Mouse (Mus musculus): Measurements from ENCODE around the gene Taar2. TPM values are rescaled to one million over a fixed set of nuclear protein-coding genes. Genes with fewer than 3 reads are reported as not detected.

Gene Taar2
- total and polyA plus RNA-seq, 3 experiments: not detected

GRCm38 (mm10) chr10:23970656-23971165 is 32.3 kb downstream of the Taar2 start, which contains the start of gene Taar5:
Gene Taar5 (plus strand): TSS chr10:23970706.
- TF ChIP-seq GABPA (IDR thresholded peaks at IDR 0.05; ENCODE audit: insufficient replicate concordance, low read depth, low read length) (no peak), IRF4 (IDR thresholded peaks at IDR 0.05; ENCODE audit: low read depth, low read length) (no peak), PAX5 (IDR thresholded peaks at IDR 0.05; ENCODE audit: low read length) (no peak), KAT2A (IDR thresholded peaks at IDR 0.05; ENCODE audit: insufficient replicate concordance, low read length) (no peak), CHD1 (IDR thresholded peaks at IDR 0.05; ENCODE audit: low read depth, low read length) (no peak), CHD2 (IDR thresholded peaks at IDR 0.05; ENCODE audit: low read length) (no peak), TCF12 (IDR thresholded peaks at IDR 0.05; ENCODE audit: low read depth, low read length) (no peak), MAX (IDR thresholded peaks at IDR 0.05; ENCODE audit: low read length) (no peak), JUND (conservative IDR thresholded peaks at IDR 0.05; ENCODE audit: low read depth, low read length) (no peak), CTCF (conservative IDR thresholded peaks at IDR 0.05 in 1 of 2, IDR thresholded peaks at IDR 0.05 in 1 of 2; ENCODE audit: low read depth in 2 of 2, low read length in 2 of 2) (no peak), UBTF (IDR thresholded peaks at IDR 0.05; ENCODE audit: low read depth, low read length) (no peak)
- in situ Hi-C loops (cut with MboI; ENCODE audit: low pct_ligation_motif_present, low pct_unique_long_range_greater_than_20kb, low sequenced_read_pairs) (loop anchor here (25.0 kb wide), 1 partner anchor 342 kb away; no protein-coding TSS in a partner anchor), dilution Hi-C loops (cut with MboI; ENCODE audit: extremely low pct_ligation_motif_present, extremely low pct_unique_long_range_greater_than_20kb, low sequenced_read_pairs) (no loop called here)
- Histone ChIP-seq H3K27me3 (replicated peaks) (no peaks in the 10 kb centered on the region), H3K9me3 (replicated peaks; ENCODE audit: low read length) (no peaks in the 10 kb centered on the region), H3K4me3 (replicated peaks in 1 of 3; ENCODE audit: low read depth in 2 of 3, low read length in 2 of 3, poor library complexity in 1 of 3) (no peak within 1 kb of the TSS), H3K4me2 (ENCODE audit: insufficient read depth, low read depth, poor library complexity, severe bottlenecking) (no peak within 1 kb of the TSS), H3K4me1 (ENCODE audit: control insufficient read depth in 1 of 2, insufficient read depth in 2 of 2) (no peaks in the 10 kb centered on the region), H3K27ac (ENCODE audit: insufficient read depth, low read depth) (no peak within 1 kb of the TSS), H3K9ac (ENCODE audit: insufficient read depth, low read depth) (no peak within 1 kb of the TSS), H3K79me2 (replicated peaks; ENCODE audit: control insufficient read depth, extremely low read depth, insufficient read depth, poor library complexity, severe bottlenecking) (no peaks in the 10 kb centered on the region), H3K36me3 (replicated peaks in 1 of 2; ENCODE audit: control insufficient read depth in 1 of 2, insufficient read depth in 1 of 2, low read length in 1 of 2) (no peaks in the 10 kb centered on the region)
- DNase-seq (ENCODE audit: extremely low read depth): no peak

- Histone ChIP-seq H3K27me3 (replicated peaks) (no peaks in the 10 kb centered on the region), H3K4me2 (ENCODE audit: insufficient read depth, low read depth, poor library complexity, severe bottlenecking) (no peak overlapping the region), H3K36me3 (replicated peaks in 1 of 2; ENCODE audit: control insufficient read depth in 1 of 2, insufficient read depth in 1 of 2, low read length in 1 of 2) (no peaks in the 10 kb centered on the region), H3K27ac (ENCODE audit: insufficient read depth, low read depth) (no peak overlapping the region), H3K79me2 (replicated peaks; ENCODE audit: control insufficient read depth, extremely low read depth, insufficient read depth, poor library complexity, severe bottlenecking) (no peaks in the 10 kb centered on the region), H3K4me3 (replicated peaks in 1 of 3; ENCODE audit: low read depth in 2 of 3, low read length in 2 of 3, poor library complexity in 1 of 3) (no peak overlapping the region), H3K9ac (ENCODE audit: insufficient read depth, low read depth) (no peak overlapping the region), H3K4me1 (ENCODE audit: control insufficient read depth in 1 of 2, insufficient read depth in 2 of 2) (no peaks in the 10 kb centered on the region), H3K9me3 (replicated peaks; ENCODE audit: low read length) (no peaks in the 10 kb centered on the region)
- dilution Hi-C loops (cut with MboI; ENCODE audit: extremely low pct_ligation_motif_present, extremely low pct_unique_long_range_greater_than_20kb, low sequenced_read_pairs): no loop called here
- in situ Hi-C loops (cut with MboI; ENCODE audit: low pct_ligation_motif_present, low pct_unique_long_range_greater_than_20kb, low sequenced_read_pairs): loop anchor here (25.0 kb wide), 1 partner anchor 341 kb away; no protein-coding TSS in a partner anchor
- no peak for TF ChIP-seq CTCF (conservative IDR thresholded peaks at IDR 0.05 in 1 of 2, IDR thresholded peaks at IDR 0.05 in 1 of 2; ENCODE audit: low read depth in 2 of 2, low read length in 2 of 2)
- DNase-seq (ENCODE audit: extremely low read depth): no peak
Observed at GRCm38 (mm10) chr10:23971256-23971655, 32.9 kb downstream of the Taar2 start.

- Histone ChIP-seq H3K27me3 (replicated peaks) (no peaks in the 10 kb centered on the region), H3K79me2 (replicated peaks; ENCODE audit: control insufficient read depth, extremely low read depth, insufficient read depth, poor library complexity, severe bottlenecking) (no peaks in the 10 kb centered on the region), H3K27ac (ENCODE audit: insufficient read depth, low read depth) (no peak overlapping the region), H3K4me3 (replicated peaks in 1 of 3; ENCODE audit: low read depth in 2 of 3, low read length in 2 of 3, poor library complexity in 1 of 3) (no peak overlapping the region), H3K4me2 (ENCODE audit: insufficient read depth, low read depth, poor library complexity, severe bottlenecking) (no peak overlapping the region), H3K36me3 (replicated peaks in 1 of 2; ENCODE audit: control insufficient read depth in 1 of 2, insufficient read depth in 1 of 2, low read length in 1 of 2) (no peaks in the 10 kb centered on the region), H3K9ac (ENCODE audit: insufficient read depth, low read depth) (no peak overlapping the region), H3K9me3 (replicated peaks; ENCODE audit: low read length) (no peaks in the 10 kb centered on the region), H3K4me1 (ENCODE audit: control insufficient read depth in 1 of 2, insufficient read depth in 2 of 2) (no peaks in the 10 kb centered on the region)
- dilution Hi-C loops (cut with MboI; ENCODE audit: extremely low pct_ligation_motif_present, extremely low pct_unique_long_range_greater_than_20kb, low sequenced_read_pairs): no loop called here
- no peak for TF ChIP-seq TBP (conservative IDR thresholded peaks at IDR 0.05; ENCODE audit: low read depth, low read length)
- TF ChIP-seq ETS1 (conservative IDR thresholded peaks at IDR 0.05; ENCODE audit: low read depth, low read length): no peak
- no peak for TF ChIP-seq SMC3 (IDR thresholded peaks at IDR 0.05; ENCODE audit: low read depth, low read length)
- TF ChIP-seq ZNF384 (IDR thresholded peaks at IDR 0.05; ENCODE audit: low read depth, low read length): no peak
- TF ChIP-seq KAT2A (IDR thresholded peaks at IDR 0.05; ENCODE audit: insufficient replicate concordance, low read length): no peak
- TF ChIP-seq ZKSCAN1 (IDR thresholded peaks at IDR 0.05; ENCODE audit: borderline replicate concordance, low read depth, low read length): no peak
- no peak for TF ChIP-seq SIN3A (IDR thresholded peaks at IDR 0.05; ENCODE audit: low read length)
- in situ Hi-C loops (cut with MboI; ENCODE audit: low pct_ligation_motif_present, low pct_unique_long_range_greater_than_20kb, low sequenced_read_pairs): no loop called here
- no peak for DNase-seq (ENCODE audit: extremely low read depth)
Observed at GRCm38 (mm10) chr10:23977958-23978357, 39.6 kb downstream of the Taar2 start.
